Mouse (Mus musculus) 3134 (cell line): Measurements from ENCODE around the gene Srd5a2.
A peak's percentile ranks its signal among the peaks of the same experiment; 100 is the strongest.

Source experiments
- DNase-seq: peaks from one replicate; pipeline ENCODE4 v3.0.0-alpha.2; 2011; ENCODE audit warnings: low spot score; ENCODE audit not compliant: insufficient read length; ENCODE audit errors: extremely low read depth

The Srd5a2 gene

GRCm38 (mm10) chr17:73986571-73986970 is 61.1 kb downstream of the Srd5a2 start:
- no peak for DNase-seq

DNA sequence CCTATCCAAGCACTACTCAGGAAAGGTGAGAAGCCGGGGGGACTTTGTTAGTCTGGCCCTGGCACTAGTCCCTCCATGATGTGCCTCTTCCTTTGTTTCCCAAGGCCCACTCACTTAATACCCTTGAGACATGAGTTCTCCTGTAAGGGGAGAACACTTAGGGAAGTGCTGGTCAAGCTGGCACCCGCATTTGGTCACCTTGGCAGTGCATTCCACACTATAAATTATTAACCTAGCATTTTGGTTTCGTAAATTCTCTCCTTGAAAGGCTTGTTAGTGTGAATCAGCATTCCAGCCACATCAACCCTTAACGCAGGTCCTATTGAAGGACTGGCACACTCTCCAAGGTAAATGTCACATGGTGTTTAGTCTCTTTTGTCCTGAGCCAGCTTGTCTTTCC is 61.8 kb downstream of the Srd5a2 start:
- DNase-seq: no peak

DNA sequence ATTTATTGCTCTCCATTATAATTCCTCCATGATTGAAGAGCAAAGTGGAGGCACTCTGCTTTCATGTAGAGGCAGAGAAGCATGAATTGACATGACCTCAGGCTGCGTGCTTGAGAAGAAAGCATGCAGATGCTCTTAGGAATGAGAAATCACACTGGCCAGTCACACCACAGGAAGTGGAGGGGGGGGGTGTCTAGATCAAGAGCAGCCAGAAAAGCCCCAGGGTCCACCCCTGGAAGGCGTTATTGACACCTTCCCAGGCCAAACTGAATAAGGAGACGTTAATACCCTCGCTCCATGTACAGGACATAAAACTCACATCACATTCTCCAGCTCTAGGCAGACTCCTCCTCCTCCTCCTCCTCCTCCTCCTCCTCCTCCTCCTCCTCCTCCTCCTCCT is 63.2 kb downstream of the Srd5a2 start:
- DNase-seq: no peak

GRCm38 (mm10) chr17:73982871-73983270 is 64.8 kb downstream of the Srd5a2 start:
- DNase-seq: no peak

GRCm38 (mm10) chr17:73976066-73976465 is 71.7 kb downstream of the Srd5a2 start:
- no peak for DNase-seq

DNA sequence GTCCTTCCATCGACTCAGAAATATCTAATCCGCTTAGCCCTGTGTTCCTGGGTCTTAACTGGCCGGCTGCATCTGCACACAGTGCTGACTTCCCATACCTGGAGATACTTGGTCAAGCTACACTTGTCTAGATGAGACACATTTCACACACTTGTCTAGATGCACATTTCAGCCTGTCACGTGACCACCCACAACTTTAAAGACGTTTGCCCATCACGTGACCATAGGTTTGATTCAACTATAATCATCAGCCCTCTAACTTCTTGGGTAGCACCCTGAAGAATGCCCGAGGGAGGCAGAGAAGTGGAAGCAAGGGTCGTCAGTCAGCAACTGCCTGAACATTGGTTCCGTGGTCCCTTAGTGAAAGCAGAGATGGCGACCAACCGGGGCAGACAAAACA is 75.1 kb downstream of the Srd5a2 start:
- no peak for DNase-seq

- DNase-seq: peak; percentile 46
Measured at GRCm38 (mm10) chr17:73971291-73971690, 76.4 kb downstream of the Srd5a2 start.

- DNase-seq: peak; percentile 77
Measured at GRCm38 (mm10) chr17:73970361-73971027, 77.2 kb downstream of the Srd5a2 start.
